Mouse (Mus musculus): ENCODE results near the gene Fut7. TPM values are rescaled to one million over a fixed set of nuclear protein-coding genes. Genes with fewer than 3 reads are reported as not detected.

The Fut7 gene
- 0.26 and 0.27 TPM in 2 replicates for polyA plus RNA-seq (2015; fragmentation: Nextera tagmentation; extraction: Ambion mirVana)

DNA sequence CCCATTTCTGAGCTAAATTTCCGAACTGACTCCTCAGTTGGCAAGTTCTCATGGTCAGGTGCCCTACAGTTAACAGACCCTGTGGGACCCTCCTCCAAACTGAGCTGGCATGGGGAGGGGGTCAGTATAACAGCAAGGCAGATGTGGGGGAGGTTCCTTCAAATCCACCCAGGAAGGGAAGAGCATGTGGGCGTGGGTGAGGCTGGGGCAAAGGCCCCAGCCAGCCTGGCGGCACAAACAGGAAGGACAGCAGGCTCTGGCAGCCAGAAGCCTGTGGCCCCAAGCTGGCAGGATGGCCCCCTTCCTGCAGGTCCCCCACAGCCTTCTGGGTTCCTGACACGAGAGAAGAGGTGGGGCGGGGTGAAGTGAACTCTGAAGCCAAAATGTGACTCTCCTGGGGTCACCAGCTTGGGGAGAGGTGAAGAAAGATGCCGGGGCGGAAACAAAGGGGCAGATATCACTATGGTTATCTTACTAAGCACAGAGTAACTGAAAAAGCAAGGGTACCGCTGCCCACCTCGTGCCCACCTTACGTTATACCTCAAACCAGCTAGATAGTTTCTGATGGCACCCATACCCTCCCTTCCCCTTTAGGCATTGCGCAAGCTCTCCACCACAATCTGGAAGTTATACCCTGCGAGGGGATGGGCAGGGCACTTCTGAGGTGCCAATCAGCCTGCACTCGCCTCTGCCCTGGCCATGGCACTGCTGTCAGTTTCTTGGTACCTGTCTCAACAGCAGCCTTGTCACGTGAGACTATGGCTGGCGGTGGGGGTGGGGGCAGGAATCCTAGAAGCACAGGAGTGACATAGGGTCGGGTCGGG is at the start of gene Fut7:
Fut7 (plus strand) TSS at position 681 of the 824 bp plus-strand sequence.
- no peak for ATAC-seq
- no peaks in the 10 kb centered on the region for H3K9me3 ChIP-seq (ENCODE audit: control insufficient read depth)
- no peaks in the 10 kb centered on the region for H3K36me3 ChIP-seq (ENCODE audit: control insufficient read depth, insufficient read depth)
- H3K4me3 ChIP-seq (ENCODE audit: low read depth, low read length): no peak within 1 kb of the TSS
- H3K27me3 ChIP-seq (replicated peaks; ENCODE audit: control insufficient read depth, insufficient read depth, low read length): peaks cover 9% of the 10 kb centered on the region; the same call in 1 of the 2 replicates
- WGBS: 52% methylated on average over 17 of the region's 17 CpGs
- 0 out of 2 replicates have a peak, but pooled peaks cover 2% of the 10 kb centered on the region for H3K4me1 ChIP-seq (replicated peaks; ENCODE audit: control insufficient read depth, insufficient read depth, low read length)
- no peak within 1 kb of the TSS for H3K4me2 ChIP-seq (replicated peaks; ENCODE audit: low read depth)
- no peak within 1 kb of the TSS for H3K27ac ChIP-seq (ENCODE audit: low read depth, low read length)
- 0 out of 2 replicates have a peak, but pooled peaks have one; percentile 7 for TF ChIP-seq CTCF (IDR thresholded peaks at IDR 0.05; ENCODE audit: low read depth)
- no peak within 1 kb of the TSS for H3K9ac ChIP-seq (ENCODE audit: low read depth, low read length)

DNA sequence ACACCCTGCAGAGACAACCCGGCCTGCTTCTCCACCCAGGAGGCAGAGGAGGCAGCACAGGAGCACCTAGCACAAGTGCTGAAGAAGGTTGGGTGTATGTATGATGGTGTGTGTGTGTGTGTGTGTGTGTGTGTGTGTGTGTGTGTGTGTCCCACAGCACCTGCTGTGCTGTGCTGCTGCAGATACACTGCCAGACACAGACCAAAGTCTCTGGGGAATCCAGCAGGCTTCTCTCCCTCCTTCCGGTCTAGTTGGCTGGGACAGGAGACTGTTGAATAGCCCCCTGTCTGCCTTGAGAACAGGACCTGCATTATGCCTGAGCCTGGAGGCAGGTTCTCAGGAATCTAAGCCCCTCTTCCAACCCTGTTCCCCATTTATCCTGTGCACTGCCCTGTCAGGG is 49.6 kb upstream of the Fut7 start:
- H3K4me2 ChIP-seq (replicated peaks; ENCODE audit: low read depth): peak overlapping the region; percentile 96
- H3K4me1 ChIP-seq (replicated peaks; ENCODE audit: control insufficient read depth, insufficient read depth, low read length): peaks cover 11% of the 10 kb centered on the region; the same call in 1 of the 2 replicates
- H3K27me3 ChIP-seq (replicated peaks; ENCODE audit: control insufficient read depth, insufficient read depth, low read length): no peaks in the 10 kb centered on the region
- H3K9ac ChIP-seq (ENCODE audit: low read depth, low read length): peak overlapping the region; percentile 62; the same call in 1 of the 2 replicates
- no peak for TF ChIP-seq CTCF (IDR thresholded peaks at IDR 0.05; ENCODE audit: low read depth)
- peaks cover 34% of the 10 kb centered on the region for H3K36me3 ChIP-seq (ENCODE audit: control insufficient read depth, insufficient read depth)
- peak overlapping the region; percentile 69 for H3K4me3 ChIP-seq (ENCODE audit: low read depth, low read length)
- no peaks in the 10 kb centered on the region for H3K9me3 ChIP-seq (ENCODE audit: control insufficient read depth)
- no peak for ATAC-seq
- 19% methylated on average over 2 of the region's 2 CpGs for WGBS
- H3K27ac ChIP-seq (ENCODE audit: low read depth, low read length): peak overlapping the region; percentile 43; the same call in 1 of the 2 replicates

DNA sequence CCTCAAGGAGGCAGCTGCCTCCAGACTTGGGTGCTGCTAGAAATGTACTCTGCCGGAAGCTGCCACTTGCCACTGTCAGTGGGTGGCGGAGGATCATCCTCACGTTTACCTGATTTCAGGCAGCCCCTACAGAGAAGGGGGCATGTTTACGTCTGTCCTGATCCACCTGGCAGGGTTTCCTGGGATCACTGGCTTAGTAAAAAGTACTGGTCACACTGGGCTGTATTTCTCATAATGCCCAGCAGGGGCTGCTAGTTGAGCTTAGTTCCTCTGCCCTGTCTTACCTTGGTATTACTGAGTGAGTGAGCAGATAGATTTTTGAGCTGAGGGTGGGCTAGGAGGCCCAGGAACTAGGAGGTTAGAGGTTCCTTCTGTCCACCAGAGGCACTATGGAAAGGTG is 46.5 kb upstream of the Fut7 start:
- Histone ChIP-seq H3K4me3 (ENCODE audit: low read depth, low read length) (no peak overlapping the region), H3K27ac (ENCODE audit: low read depth, low read length) (no peak overlapping the region), H3K4me2 (replicated peaks; ENCODE audit: low read depth) (no peak overlapping the region), H3K36me3 (ENCODE audit: control insufficient read depth, insufficient read depth) (peaks cover 34% of the 10 kb centered on the region), H3K9ac (ENCODE audit: low read depth, low read length) (no peak overlapping the region), H3K27me3 (replicated peaks; ENCODE audit: control insufficient read depth, insufficient read depth, low read length) (no peaks in the 10 kb centered on the region), H3K9me3 (ENCODE audit: control insufficient read depth) (no peaks in the 10 kb centered on the region), H3K4me1 (replicated peaks; ENCODE audit: control insufficient read depth, insufficient read depth, low read length) (0 out of 2 replicates have a peak, but pooled peaks cover 6% of the 10 kb centered on the region)
- ATAC-seq: no peak
- peak; percentile 84 for TF ChIP-seq CTCF (IDR thresholded peaks at IDR 0.05; ENCODE audit: low read depth)
- WGBS: 67% methylated on average over 4 of the region's 4 CpGs

DNA sequence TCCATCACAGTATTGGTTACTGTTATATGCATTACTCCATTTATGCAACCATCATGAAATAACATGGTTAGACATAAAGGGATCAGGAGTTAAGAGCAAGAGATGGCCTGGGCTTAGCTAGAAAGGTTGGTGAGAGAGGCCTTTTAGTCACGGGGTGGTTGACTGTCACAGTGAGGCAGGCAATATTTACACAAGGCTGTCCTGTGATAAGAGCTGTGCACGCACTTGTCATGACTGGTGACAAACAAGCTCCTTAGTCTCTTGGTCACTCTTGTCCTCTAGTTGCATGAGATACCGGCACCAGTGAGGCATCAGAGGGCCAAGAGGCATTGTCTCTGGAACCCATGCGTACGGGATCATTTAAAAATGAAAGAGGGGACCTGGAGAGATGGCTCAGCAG is 38.6 kb upstream of the Fut7 start:
- H3K9me3 ChIP-seq (ENCODE audit: control insufficient read depth): no peaks in the 10 kb centered on the region
- no peak overlapping the region for H3K9ac ChIP-seq (ENCODE audit: low read depth, low read length)
- no peaks in the 10 kb centered on the region for H3K4me1 ChIP-seq (replicated peaks; ENCODE audit: control insufficient read depth, insufficient read depth, low read length)
- H3K4me2 ChIP-seq (replicated peaks; ENCODE audit: low read depth): no peak overlapping the region
- no peak overlapping the region for H3K27ac ChIP-seq (ENCODE audit: low read depth, low read length)
- no peak overlapping the region for H3K4me3 ChIP-seq (ENCODE audit: low read depth, low read length)
- TF ChIP-seq CTCF (IDR thresholded peaks at IDR 0.05; ENCODE audit: low read depth): no peak; the same call in 1 of the 2 replicates
- no peaks in the 10 kb centered on the region for H3K27me3 ChIP-seq (replicated peaks; ENCODE audit: control insufficient read depth, insufficient read depth, low read length)
- 51% methylated on average over 5 of the region's 5 CpGs for WGBS
- ATAC-seq: peak; percentile 29; the same call in 1 of the 2 replicates
- no peaks in the 10 kb centered on the region for H3K36me3 ChIP-seq (ENCODE audit: control insufficient read depth, insufficient read depth)

DNA sequence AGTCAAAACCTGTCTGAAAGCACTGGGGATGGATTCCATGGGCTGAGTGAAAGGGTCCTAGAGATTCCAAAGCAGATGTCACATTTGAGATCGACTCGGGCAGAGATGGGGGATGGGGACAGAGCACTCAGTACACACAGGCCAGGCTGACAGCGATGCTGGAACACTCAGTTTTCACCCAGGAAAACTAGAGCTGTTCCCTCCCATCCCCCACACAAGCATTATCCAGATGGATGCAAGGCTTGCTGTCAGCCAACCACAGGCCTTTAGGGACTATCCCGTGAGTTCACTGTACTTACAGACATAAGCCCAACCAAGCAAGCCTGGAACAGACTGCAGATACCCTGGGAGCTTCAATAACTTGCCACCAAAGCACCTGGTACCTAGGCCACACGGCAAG is 31.8 kb upstream of the Fut7 start:
- Histone ChIP-seq H3K27ac (ENCODE audit: low read depth, low read length) (no peak overlapping the region), H3K4me1 (replicated peaks; ENCODE audit: control insufficient read depth, insufficient read depth, low read length) (no peaks in the 10 kb centered on the region), H3K4me2 (replicated peaks; ENCODE audit: low read depth) (no peak overlapping the region), H3K9me3 (ENCODE audit: control insufficient read depth) (no peaks in the 10 kb centered on the region), H3K36me3 (ENCODE audit: control insufficient read depth, insufficient read depth) (no peaks in the 10 kb centered on the region), H3K9ac (ENCODE audit: low read depth, low read length) (no peak overlapping the region), H3K4me3 (ENCODE audit: low read depth, low read length) (no peak overlapping the region), H3K27me3 (replicated peaks; ENCODE audit: control insufficient read depth, insufficient read depth, low read length) (no peaks in the 10 kb centered on the region)
- 74% methylated on average over 5 of the region's 5 CpGs for WGBS
- no peak for ATAC-seq
- no peak for TF ChIP-seq CTCF (IDR thresholded peaks at IDR 0.05; ENCODE audit: low read depth)

DNA sequence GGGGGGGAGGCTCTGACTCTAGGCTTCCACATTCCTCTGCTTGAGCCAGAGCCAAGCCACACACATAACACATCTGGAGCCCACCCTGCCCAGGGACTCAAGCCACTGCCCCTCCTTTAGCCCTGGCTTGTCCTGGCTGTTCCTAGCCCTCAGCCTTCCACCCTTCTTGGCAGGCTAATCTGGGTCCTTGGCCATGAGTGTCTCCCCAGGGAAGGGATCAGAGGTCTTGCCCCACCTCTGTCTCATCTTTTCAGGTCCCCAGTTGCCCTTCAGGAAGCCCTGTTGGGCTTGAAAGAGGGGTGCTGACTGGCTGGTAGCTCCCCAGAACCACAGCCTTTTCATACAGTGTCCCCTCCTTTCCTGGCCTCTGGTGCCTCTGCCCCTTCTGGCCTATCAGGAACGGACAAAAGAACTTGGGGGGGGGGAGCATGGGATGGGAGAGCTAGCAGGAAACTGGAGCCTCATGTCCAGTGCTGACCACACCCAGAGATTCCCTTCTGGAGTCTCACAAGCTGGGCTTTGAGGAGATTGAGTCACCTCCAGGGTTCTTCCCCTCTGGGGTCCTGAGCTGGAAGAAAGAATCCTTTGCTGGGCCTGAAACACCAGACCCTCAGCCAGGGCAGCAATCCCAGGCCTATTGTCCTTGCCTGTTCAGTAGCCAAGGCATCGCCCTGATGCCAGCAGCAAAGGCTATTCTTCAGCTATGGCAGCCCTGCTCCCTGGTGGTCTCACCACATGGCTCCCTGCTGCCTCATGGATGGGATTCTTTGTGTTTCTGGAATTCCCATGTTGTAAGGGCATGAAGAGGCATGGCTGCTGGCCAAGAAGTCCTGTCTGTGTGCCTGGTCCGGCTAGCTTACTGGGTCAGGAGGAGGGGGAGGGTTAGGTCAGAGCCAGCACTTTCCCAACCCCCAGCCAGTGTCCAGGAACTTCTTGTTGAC is 28.5 kb upstream of the Fut7 start:
- H3K36me3 ChIP-seq (ENCODE audit: control insufficient read depth, insufficient read depth): no peaks in the 10 kb centered on the region
- H3K9me3 ChIP-seq (ENCODE audit: control insufficient read depth): no peaks in the 10 kb centered on the region
- H3K4me3 ChIP-seq (ENCODE audit: low read depth, low read length): no peak overlapping the region
- H3K4me1 ChIP-seq (replicated peaks; ENCODE audit: control insufficient read depth, insufficient read depth, low read length): no peaks in the 10 kb centered on the region
- H3K27me3 ChIP-seq (replicated peaks; ENCODE audit: control insufficient read depth, insufficient read depth, low read length): 0 out of 2 replicates have a peak, but pooled peaks cover 3% of the 10 kb centered on the region
- TF ChIP-seq CTCF (IDR thresholded peaks at IDR 0.05; ENCODE audit: low read depth): no peak
- H3K27ac ChIP-seq (ENCODE audit: low read depth, low read length): no peak overlapping the region
- WGBS: 49% methylated on average over 3 of the region's 3 CpGs
- H3K9ac ChIP-seq (ENCODE audit: low read depth, low read length): no peak overlapping the region
- H3K4me2 ChIP-seq (replicated peaks; ENCODE audit: low read depth): no peak overlapping the region
- no peak for ATAC-seq
